Mouse (Mus musculus) layer of hippocampus, postnatal 36 days (tissue): ENCODE results near the gene Gmpr2. TPM values are rescaled to one million over a fixed set of nuclear protein-coding genes. Genes with fewer than 3 reads are reported as not detected.
A peak's percentile ranks its signal among the peaks of the same experiment; 100 is the strongest.

ENCODE experiments used
- DNase-seq, 2 experiments: peaks; one replicate each; pipeline ENCODE4 v3.0.0; 2022
- total RNA-seq, 2 experiments: library from RNA; stranded (reverse); gene quantifications; 2 replicates each; pipeline ENCODE4 v1.2.3; 2021

Gene Gmpr2
- total RNA-seq, result 10 to 100 TPM; 24.4 to 27.9 TPM

DNA sequence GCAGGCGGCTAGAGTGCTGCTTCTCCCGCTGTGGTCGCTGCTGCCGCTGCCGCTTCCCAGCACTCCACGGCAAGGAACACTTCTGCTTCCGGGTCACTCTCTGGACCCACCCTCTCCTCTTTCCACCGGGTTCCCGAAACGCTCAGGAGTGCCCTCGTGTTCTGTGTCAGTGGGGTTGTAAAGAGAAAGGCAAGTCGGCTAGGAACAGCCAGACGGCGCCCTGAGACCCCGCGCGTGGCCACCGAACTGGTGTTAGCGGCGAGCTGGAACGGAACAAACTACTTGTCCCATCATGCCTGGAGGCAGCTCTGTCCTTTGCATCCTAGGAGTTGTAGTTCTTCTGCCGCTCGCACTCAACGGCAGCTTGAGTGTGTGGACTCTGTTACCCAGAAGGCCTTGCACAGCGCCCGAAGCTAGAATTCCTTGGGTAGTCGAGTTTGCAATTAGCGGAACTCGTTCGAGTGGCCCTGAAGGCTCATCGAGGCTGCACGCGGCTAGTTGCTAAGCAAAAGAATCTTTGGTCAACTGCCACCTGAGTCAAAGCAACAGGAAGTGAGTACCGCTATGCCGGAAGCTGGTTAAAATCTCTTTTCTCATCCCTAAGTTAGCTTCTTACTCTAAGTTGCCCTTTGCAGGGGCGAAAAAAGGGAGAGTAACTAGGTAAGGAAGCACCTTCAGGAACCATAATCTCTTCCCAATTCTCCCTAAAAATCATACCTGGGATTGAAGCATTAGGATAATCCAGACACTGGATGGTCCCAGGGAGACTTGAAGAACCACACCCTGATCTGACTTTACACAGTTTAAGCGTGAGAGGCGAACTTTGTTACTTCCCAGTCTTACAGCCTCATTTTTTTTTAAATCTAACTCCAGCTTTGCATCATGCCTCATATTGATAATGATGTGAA is at the start of gene Gmpr2, which contains the start of gene Nedd8:
Gmpr2 (plus strand) TSS at position 109 of the 908 bp plus-strand sequence.
Nedd8 (minus strand) TSS at position 292 of the 908 bp plus-strand sequence.
- peak; percentile 95 for DNase-seq

DNA sequence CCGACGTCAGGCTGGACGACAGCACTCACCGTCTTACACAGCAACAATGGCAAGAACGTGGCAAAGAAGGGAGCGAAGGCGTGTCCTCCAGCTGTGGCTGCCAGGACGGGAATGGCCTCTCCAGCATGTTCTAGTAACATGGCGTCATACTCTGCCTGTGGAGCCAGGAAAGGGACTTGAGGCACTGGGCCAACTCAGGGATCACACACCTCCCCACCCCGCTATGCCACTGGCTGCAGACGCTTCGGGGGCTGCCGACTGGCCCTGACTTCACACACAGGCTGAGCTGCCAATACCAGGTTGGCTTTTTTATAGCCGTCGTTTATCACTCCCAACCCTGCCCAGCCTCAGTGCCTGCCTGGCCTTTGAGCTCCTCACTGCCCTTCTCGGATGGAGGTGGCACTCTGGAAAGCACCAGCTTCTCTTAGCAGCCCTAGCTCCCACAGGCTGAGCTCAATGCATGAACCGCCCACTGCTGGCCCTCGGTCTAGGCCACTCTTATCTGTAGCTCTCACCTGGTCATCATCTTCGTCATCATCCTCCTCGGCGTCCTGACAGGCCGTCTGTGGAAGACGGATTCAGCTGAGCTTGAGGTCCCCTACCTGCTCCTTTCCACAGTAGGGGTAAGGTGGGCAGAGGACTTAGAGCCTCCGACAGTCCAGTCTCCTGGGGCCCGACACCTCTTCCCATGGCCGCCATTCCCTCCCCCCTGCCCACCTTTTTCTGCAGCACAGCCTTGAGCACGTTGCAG is 43.5 kb upstream of the Gmpr2 start:
- DNase-seq, result no peak

DNA sequence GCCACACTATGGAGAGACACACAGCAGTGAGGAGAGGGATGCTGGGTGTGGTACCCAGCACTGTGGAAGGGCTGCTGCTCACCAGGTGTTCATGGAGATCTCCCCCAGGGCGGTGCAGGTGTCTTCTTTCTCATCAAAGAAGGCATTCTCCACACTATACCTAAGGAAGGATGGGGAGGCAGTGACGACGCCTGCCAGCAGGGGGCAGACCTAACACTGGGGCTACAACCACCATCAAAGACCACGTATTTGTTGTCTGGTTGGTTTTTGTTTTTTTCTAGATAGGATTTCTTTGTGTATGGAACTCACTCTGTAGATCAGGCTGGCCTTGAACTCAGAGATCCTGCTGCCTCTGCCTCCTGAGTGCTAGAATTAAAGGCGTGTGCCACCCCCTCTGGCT is 42.4 kb upstream of the Gmpr2 start:
- DNase-seq, result no peak

DNA sequence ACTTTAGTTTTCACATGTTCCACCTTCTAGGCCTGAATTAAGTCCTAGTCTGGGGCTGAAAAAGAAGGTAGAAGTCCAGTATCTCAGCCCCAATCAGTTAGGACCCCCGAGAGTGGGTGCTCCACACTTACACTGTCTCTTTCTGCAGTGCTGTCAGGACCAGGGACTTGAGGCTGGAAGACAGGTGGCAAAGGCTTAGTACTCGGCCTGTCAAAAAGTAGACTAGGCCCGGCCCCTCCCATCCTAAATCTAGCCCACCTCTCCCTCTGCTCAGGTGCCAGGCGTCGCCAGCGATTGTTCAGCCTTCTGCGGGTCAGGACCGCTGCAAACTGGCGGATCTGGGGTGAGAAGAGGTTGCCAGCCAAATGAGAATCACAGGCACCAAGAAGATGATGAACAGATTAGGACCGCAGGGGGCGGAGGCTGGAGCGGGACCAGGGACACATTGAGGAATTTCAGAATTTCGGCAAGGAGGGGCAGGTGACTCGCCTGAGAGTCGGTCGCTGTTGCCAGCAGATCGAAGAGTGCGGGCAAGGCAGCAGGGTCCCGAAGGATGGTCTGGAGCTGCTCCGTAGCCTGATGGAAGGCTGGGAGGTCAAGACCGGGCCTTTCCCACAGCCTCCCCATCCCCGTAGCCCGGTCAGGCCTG is 36.7 kb upstream of the Gmpr2 start:
- peak; percentile 30 to 31 for DNase-seq

DNA sequence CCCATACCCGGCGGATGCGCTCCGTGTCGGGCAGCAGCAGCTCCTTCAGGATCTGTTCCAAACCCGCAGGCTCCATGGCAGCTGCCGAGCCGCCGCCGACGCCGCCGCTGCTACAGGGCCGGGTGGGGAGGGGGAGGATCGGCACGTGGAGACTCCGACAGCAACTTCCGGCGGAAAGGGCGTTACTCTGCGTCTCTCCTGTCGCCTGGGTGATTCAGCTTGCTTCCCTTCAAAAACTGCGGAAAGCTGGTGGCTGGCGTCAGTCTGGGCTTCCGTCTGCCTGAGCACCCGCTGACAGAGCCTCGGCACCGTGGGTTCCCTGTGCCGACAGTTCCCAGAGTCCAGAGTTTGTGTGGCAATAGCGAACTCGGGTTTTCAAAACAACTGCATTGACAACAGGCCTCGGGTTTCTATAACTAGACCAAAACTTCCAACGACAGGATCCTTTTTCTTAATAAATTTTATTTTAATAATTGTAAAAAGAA is 36.2 kb upstream of the Gmpr2 start, which contains the start of gene Ipo4:
Ipo4 (minus strand) TSS at position 435 of the 485 bp plus-strand sequence.
- DNase-seq, result peak; percentile 89 to 91

DNA sequence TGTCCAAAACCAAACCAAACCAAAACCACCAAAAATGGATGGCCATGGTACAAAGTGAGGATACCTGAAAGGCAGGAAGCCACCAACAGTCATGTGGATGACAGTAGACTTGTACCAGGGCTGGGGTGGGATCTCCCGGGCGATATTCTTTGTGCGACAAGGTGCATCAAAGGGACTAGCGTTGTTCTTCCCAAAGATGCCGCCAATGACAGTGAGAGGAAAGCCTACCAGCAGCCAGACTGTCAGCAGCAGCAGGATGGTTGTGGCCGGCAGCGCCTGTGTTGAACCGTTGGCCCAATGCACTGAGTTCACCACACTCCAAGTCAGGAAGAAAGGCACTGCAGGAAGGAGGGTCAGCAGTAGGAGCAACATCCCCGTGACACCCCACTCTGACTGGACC is 33.9 kb upstream of the Gmpr2 start, which contains the start of gene Gm49378:
Gm49378 (minus strand) TSS at position 101 of the 400 bp plus-strand sequence.
- no peak for DNase-seq

DNA sequence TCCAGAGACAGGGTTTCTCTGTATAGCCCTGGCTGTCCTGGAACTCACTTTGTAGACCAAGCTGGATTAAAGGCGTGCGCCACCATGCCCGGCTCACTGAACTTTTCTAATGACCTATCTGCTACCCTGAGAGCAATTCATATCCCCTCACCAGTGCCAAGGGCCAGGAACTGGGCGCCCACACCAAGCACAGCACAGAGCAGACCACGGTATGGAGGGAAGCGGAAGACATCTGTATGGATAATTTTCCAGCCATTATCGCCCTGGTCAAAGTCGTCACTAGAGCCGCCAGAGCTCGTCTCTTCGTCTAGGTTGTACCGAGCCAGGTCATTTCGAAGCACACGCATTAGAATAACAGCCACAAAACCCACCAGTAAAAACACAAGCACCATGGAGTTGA is 30.9 kb upstream of the Gmpr2 start:
- no peak for DNase-seq

DNA sequence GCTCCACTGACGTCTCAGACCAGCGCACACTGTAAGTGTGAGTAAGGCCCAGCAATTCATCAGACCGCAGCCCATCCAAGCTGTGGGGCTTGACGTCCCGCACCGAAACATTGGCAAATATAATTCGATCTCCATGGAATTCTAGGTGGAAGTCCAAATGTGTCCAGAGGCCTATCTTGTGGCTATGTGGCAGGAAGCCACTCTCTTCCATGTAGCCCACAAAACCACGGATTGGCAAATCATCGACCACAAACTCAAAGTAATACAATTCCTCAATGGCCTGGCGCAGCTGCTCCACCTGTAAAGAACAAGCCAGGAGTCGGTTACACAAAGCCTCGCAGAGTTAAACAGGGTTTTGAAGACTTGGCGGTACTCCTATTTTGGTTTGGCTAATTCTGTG is 30.4 kb upstream of the Gmpr2 start:
- DNase-seq, result no peak

DNA sequence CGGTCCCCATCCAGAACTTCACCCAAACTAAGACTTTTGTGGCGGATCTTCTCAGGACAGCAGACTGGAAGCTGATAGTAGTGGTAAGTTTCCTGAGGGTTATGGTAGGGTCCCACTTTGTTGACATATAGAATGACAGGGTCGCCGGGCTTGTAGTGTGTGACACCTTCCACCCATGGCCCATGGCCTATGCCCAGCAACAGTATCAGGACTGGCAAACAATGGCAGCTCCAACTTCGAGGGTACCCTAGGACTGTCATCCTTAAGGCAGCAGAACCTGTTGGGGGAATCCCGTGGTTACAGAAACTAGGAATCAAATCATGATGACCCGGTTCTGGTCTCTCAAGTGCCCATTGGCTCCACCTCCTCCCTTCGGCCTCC is 29.1 kb upstream of the Gmpr2 start:
- no peak for DNase-seq

DNA sequence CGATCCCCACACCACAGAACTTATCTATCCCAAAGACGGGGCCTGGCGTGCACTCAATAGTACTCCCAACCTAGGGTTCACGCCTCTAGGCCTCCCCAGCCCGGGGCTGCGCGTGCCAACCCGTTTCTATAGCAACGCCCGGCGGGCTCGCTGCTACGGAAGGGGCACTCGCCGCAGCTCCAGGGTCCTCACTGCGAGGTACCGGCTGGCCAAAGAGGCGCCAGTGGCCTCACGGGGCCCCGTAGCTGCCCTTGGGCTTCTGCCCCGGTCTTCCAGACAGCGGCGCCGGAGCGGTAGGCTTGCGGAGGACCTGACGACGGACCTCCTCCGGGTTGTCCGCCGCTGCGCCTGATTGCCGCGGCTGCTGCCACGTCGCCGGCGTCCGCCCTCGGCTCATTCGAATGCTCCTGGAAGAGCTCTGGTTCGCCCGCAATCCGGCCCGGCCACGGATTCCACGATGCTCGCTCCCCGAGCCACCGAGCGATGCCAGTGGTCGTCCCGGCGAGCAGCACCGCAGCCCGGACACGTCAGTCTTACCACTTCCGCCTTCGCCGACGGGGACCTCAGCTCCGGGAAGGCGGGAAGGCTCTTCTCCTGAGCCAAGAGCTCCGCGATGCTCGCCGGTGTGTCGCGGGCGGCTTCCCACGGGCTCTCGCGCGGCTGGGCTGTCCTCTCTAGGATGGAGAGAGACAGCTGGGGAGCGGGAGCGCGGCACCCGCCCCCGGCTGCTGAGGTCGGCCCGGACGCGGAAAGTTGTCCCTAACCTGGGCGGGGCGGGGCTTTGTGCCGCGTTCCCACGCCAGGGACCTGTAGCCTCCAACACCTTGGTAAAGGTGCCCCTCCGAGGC is 28.5 kb upstream of the Gmpr2 start, which contains the start of gene Tm9sf1:
Tm9sf1 (minus strand) TSS at position 747 of the 848 bp plus-strand sequence.
- peak; percentile 91 to 92 for DNase-seq

DNA sequence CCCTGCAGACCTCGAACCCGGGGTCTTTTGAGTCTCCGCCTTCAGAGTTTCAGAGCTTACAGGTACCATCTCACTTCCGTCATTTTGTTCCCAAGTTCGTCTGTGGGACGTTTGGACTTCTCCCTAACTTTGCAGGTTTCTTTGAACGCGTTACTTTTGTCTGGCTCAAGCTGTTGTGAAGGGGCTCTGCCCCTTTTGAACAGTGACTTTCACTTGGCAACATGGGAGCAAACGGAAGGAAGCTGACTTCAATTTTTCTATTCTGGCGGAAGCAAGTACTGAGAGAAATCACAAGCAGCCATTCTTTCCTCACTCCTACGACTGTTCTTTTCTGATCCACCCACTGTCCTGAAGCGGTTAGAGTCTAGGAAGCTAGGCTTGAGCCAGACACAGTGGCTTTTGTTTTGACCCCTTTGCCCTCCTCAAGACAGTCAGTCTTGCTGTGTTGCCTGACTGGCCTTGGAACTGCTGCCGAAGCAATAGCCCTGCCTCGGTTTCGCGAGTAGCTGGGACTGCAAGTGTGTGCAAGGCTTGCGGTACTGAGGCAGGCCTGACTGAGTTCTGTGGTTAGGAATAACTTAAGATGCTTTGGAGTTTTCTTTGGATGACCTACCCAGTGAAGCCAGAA is 27.4 kb upstream of the Gmpr2 start:
- no peak for DNase-seq

DNA sequence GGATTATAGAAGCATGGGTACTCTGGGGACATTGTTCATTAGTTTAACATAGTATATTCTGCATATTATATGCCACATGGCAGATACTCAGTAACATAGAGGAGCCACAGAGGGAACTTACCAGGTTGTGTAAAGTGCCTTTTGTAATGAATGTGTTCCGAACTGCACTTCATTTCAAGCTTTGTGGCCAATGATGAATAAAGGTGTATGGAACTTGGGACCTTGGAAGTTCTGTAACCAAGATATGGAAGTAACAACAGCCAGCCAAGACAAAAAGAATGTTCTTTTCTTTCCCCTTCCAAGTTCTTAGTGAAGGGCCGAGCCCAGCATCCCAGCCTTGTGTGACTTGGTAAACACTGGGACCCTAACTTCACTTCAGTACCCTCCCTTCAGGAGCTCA is 21.9 kb upstream of the Gmpr2 start, which contains the start of gene Tssk4:
Tssk4 (plus strand) TSS at position 301 of the 400 bp plus-strand sequence.
- DNase-seq, result no peak

DNA sequence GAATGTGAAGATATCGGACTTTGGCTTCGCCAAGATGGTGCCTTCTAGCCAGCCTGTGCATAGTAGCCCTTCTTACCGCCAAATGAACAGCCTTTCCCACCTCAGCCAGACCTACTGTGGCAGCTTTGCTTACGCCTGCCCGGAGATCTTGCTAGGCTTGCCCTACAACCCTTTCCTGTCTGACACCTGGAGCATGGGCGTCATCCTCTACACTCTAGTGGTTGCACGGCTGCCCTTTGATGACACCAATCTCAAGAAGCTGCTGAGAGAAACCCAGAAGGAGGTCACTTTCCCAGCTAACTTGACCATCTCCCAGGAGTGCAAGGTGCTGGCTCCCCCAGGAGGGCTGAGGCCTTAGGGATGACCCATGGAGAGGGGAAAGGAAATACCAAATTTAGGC is 20.2 kb upstream of the Gmpr2 start:
- no peak for DNase-seq

DNA sequence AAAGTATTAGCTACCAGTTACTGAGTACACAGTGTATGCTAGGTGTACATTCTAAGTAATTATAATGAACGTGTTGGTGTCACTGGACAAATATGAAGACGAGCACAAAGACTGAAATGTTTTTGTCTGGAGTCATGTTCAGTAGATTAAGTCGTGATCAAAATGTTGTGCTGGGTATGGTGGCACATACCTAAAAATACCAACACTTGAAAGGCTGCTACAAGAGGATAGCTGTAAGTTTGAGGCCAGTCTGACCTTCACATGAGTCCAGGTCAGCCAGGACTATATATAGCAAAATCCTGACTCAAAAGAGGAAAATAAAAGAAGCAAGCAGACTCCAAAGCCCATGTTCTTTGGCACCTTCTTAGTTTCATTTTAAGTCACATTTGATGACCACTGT is 14.8 kb upstream of the Gmpr2 start:
- DNase-seq, result no peak

DNA sequence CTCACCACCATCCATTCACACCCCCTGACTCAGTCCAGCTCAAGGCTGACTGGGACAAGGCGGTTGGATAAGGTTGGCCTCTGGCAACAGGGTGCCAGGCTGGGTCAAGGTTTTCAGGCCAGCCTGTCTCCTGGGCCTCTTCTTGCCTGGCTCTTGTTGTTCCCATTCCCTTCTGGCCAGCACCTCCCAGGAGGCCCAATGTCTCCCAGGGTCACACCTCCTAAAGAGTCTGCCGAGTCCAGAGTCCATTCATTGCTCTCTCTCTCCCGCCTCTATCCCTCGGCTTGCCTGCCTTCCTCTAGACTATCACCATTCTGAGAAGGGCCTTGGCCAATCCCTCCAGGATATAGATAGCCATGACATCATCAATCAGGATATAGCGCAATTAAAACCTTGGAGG is 13.7 kb upstream of the Gmpr2 start:
- no peak for DNase-seq

DNA sequence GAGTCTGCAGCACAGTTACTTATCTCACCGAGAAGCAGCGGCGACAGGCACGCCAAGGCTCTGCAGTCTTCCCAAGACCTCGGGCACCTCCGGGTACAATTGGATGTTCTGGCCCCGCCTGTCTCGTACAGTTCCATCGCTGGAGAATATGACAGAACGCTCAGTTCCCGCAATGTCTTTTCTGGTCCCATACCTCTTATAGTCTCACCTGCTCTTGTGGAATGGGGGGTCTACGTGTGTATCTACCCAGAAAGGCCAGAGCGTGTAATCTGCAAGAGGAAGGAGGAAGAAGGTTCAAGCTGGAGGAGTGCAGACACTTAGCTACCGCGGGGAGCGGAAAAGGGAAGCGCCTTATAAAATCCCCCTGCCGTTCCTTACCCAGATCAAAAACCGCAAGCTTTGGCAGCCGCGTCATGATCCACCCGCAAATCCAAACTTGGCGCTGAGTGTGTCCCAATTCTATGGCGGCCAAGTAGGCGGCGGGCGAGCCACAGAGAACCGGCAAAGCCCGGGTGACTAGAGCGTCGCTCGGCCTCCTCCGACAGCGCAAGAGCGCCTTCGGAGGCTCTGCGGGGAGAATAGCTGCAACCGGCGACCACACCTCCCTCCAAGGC is 11.7 kb upstream of the Gmpr2 start, which contains the start of gene Mdp1:
Mdp1 (minus strand) TSS at position 549 of the 614 bp plus-strand sequence.
- peak; percentile 81 to 83 for DNase-seq

DNA sequence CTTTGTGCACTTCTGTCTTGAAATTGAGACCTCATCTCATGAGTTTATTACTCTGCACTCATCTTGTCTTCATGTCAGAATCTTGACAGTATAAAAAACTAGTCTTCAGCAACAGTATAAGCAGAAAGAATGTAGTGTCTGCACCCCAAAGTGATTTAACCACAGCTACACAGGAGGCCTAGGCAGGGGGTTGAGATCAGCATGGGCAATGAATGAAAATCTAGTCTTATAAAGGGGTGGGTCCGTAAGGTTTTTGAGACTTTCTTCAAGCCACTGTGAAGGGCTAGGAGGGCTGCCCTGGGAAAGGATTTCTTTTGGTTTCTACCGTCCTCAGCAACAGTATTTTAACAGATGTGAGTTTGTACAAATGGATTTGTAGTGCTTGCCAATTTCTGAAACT is 11.1 kb upstream of the Gmpr2 start:
- no peak for DNase-seq

DNA sequence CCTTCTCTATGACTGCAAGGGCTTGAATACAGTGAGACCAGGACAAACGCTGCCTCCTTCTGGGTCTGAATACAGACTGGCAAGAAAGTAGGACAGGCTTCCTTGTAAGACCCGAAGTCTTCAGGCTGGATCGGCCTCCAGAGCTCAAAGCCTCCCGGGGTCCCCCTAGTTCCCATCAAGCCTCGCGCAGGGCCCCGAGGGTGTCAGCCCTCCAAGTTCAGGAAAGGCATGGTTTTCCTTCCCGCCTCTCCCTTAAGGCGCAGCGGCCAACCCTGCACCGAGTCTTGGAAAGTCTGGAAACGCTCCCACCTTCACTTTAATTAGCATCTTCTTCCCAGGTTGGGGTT is 282 bp upstream of the Gmpr2 start:
- no peak for DNase-seq

DNA sequence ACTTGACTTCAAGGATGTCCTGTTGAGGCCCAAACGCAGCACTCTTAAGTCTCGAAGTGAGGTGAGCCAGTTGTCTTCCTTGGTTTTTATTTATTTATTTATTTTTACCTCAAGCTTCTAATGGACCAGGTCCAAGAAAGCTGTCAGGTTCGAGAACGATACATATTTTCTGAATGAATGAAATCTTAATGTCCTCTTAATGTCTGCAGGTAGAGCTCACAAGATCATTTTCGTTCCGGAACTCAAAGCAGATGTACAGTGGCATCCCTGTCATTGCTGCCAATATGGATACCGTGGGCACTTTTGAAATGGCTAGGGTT is 960 bp downstream of the Gmpr2 start:
- no peak for DNase-seq

DNA sequence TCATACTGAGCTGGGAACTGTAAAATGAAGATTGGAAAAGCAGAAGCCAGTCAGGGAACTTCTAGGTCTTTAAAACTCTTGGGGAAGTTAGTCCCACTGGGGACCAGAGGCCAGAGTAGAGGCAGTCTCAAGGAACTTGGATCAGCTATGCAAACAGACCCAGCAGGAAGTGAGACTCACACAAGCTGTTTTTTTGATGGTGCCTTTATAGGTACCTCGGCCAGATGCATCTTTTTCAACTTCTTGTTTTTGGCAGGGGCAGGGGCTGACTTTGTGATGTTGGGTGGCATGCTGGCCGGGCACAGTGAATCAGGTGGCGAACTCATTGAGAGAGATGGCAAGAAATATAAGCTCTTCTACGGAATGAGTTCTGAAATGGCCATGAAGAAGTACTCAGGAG is 5.9 kb downstream of the Gmpr2 start:
- no peak for DNase-seq
